Mouse (Mus musculus): ENCODE measurements at regions not wholly inside any gene's neighbourhood (a gene's known extent, or its start where the extent isn't known, plus 50 kb on each side); places are given as distances from the start of the nearest gene placed in this dataset.

GRCm38 (mm10) chr4:89474836-89475541 lies 164.2 kb upstream of the Cdkn2b start:
- no peaks in the 10 kb centered on the region for H3K4me1 ChIP-seq (ENCODE audit: control insufficient read depth, insufficient read depth, low read length)
- H3K4me3 ChIP-seq (ENCODE audit: control insufficient read depth, low read depth, low read length) = no peak overlapping the region
- H3K36me3 ChIP-seq (ENCODE audit: control insufficient read depth, insufficient read depth, low read length) = no peaks in the 10 kb centered on the region
- no peak overlapping the region for H3K27ac ChIP-seq (ENCODE audit: control insufficient read depth, insufficient read depth, low read depth, low read length)
- H3K27me3 ChIP-seq (ENCODE audit: control insufficient read depth, insufficient read depth, low read length) = no peaks in the 10 kb centered on the region
- TF ChIP-seq POLR2A (IDR thresholded peaks at IDR 0.05; ENCODE audit: control insufficient read depth, low read depth, low read length) = no peak
- no peak for TF ChIP-seq CTCF (IDR thresholded peaks at IDR 0.05; ENCODE audit: control insufficient read depth, insufficient read depth, insufficient replicate concordance, low read depth, low read length)

- Histone ChIP-seq H3K4me3 (ENCODE audit: control insufficient read depth, low read depth, low read length) (no peak overlapping the region), H3K27ac (ENCODE audit: control insufficient read depth, insufficient read depth, low read depth, low read length) (no peak overlapping the region), H3K4me1 (ENCODE audit: control insufficient read depth, insufficient read depth, low read length) (no peaks in the 10 kb centered on the region), H3K36me3 (ENCODE audit: control insufficient read depth, insufficient read depth, low read length) (no peaks in the 10 kb centered on the region), H3K27me3 (ENCODE audit: control insufficient read depth, insufficient read depth, low read length) (no peaks in the 10 kb centered on the region)
- TF ChIP-seq POLR2A (IDR thresholded peaks at IDR 0.05; ENCODE audit: control insufficient read depth, low read depth, low read length) = no peak
- TF ChIP-seq CTCF (IDR thresholded peaks at IDR 0.05; ENCODE audit: control insufficient read depth, insufficient read depth, insufficient replicate concordance, low read depth, low read length) = no peak
Measured at GRCm38 (mm10) chr4:89471426-89471825, 160.6 kb upstream of the Cdkn2b start.

GRCm38 (mm10) chr4:89470756-89471155 lies 159.9 kb upstream of the Cdkn2b start:
- H3K27ac ChIP-seq (ENCODE audit: control insufficient read depth, insufficient read depth, low read depth, low read length) = no peak overlapping the region
- H3K4me3 ChIP-seq (ENCODE audit: control insufficient read depth, low read depth, low read length) = no peak overlapping the region
- TF ChIP-seq POLR2A (IDR thresholded peaks at IDR 0.05; ENCODE audit: control insufficient read depth, low read depth, low read length) (no peak), CTCF (IDR thresholded peaks at IDR 0.05; ENCODE audit: control insufficient read depth, insufficient read depth, insufficient replicate concordance, low read depth, low read length) (no peak)
- no peaks in the 10 kb centered on the region for H3K27me3 ChIP-seq (ENCODE audit: control insufficient read depth, insufficient read depth, low read length)
- H3K4me1 ChIP-seq (ENCODE audit: control insufficient read depth, insufficient read depth, low read length) = peaks cover 2% of the 10 kb centered on the region
- no peaks in the 10 kb centered on the region for H3K36me3 ChIP-seq (ENCODE audit: control insufficient read depth, insufficient read depth, low read length)

- Histone ChIP-seq H3K27me3 (ENCODE audit: control insufficient read depth, insufficient read depth, low read length) (no peaks in the 10 kb centered on the region), H3K4me3 (ENCODE audit: control insufficient read depth, low read depth, low read length) (no peak overlapping the region), H3K36me3 (ENCODE audit: control insufficient read depth, insufficient read depth, low read length) (no peaks in the 10 kb centered on the region), H3K27ac (ENCODE audit: control insufficient read depth, insufficient read depth, low read depth, low read length) (no peak overlapping the region), H3K4me1 (ENCODE audit: control insufficient read depth, insufficient read depth, low read length) (peaks cover 4% of the 10 kb centered on the region)
- no peak for TF ChIP-seq CTCF (IDR thresholded peaks at IDR 0.05; ENCODE audit: control insufficient read depth, insufficient read depth, insufficient replicate concordance, low read depth, low read length)
Measured at GRCm38 (mm10) chr4:89469883-89470282, 159.0 kb upstream of the Cdkn2b start.

GRCm38 (mm10) chr4:89469406-89469805 lies 158.6 kb upstream of the Cdkn2b start:
- no peak overlapping the region for H3K27ac ChIP-seq (ENCODE audit: control insufficient read depth, insufficient read depth, low read depth, low read length)
- no peak for TF ChIP-seq CTCF (IDR thresholded peaks at IDR 0.05; ENCODE audit: control insufficient read depth, insufficient read depth, insufficient replicate concordance, low read depth, low read length)
- no peak for TF ChIP-seq POLR2A (IDR thresholded peaks at IDR 0.05; ENCODE audit: control insufficient read depth, low read depth, low read length)
- no peaks in the 10 kb centered on the region for H3K36me3 ChIP-seq (ENCODE audit: control insufficient read depth, insufficient read depth, low read length)
- H3K4me1 ChIP-seq (ENCODE audit: control insufficient read depth, insufficient read depth, low read length) = peaks cover 4% of the 10 kb centered on the region
- H3K27me3 ChIP-seq (ENCODE audit: control insufficient read depth, insufficient read depth, low read length) = no peaks in the 10 kb centered on the region
- H3K4me3 ChIP-seq (ENCODE audit: control insufficient read depth, low read depth, low read length) = no peak overlapping the region

- H3K36me3 ChIP-seq (ENCODE audit: control insufficient read depth, insufficient read depth, low read length) = no peaks in the 10 kb centered on the region
- peaks cover 4% of the 10 kb centered on the region for H3K4me1 ChIP-seq (ENCODE audit: control insufficient read depth, insufficient read depth, low read length)
- no peak overlapping the region for H3K27ac ChIP-seq (ENCODE audit: control insufficient read depth, insufficient read depth, low read depth, low read length)
- no peak overlapping the region for H3K4me3 ChIP-seq (ENCODE audit: control insufficient read depth, low read depth, low read length)
- no peak for TF ChIP-seq POLR2A (IDR thresholded peaks at IDR 0.05; ENCODE audit: control insufficient read depth, low read depth, low read length)
- no peak for TF ChIP-seq CTCF (IDR thresholded peaks at IDR 0.05; ENCODE audit: control insufficient read depth, insufficient read depth, insufficient replicate concordance, low read depth, low read length)
- no peaks in the 10 kb centered on the region for H3K27me3 ChIP-seq (ENCODE audit: control insufficient read depth, insufficient read depth, low read length)
Measured at GRCm38 (mm10) chr4:89466766-89467165, 155.9 kb upstream of the Cdkn2b start.

GRCm38 (mm10) chr4:89463121-89463520 lies 152.3 kb upstream of the Cdkn2b start:
- no peaks in the 10 kb centered on the region for H3K36me3 ChIP-seq (ENCODE audit: control insufficient read depth, insufficient read depth, low read length)
- H3K27me3 ChIP-seq (ENCODE audit: control insufficient read depth, insufficient read depth, low read length) = no peaks in the 10 kb centered on the region
- no peak for TF ChIP-seq POLR2A (IDR thresholded peaks at IDR 0.05; ENCODE audit: control insufficient read depth, low read depth, low read length)
- no peak for TF ChIP-seq CTCF (IDR thresholded peaks at IDR 0.05; ENCODE audit: control insufficient read depth, insufficient read depth, insufficient replicate concordance, low read depth, low read length)
- H3K27ac ChIP-seq (ENCODE audit: control insufficient read depth, insufficient read depth, low read depth, low read length) = no peak overlapping the region
- H3K4me1 ChIP-seq (ENCODE audit: control insufficient read depth, insufficient read depth, low read length) = peaks cover 4% of the 10 kb centered on the region
- H3K4me3 ChIP-seq (ENCODE audit: control insufficient read depth, low read depth, low read length) = no peak overlapping the region
